Mouse (Mus musculus): ENCODE measurements around the gene Smim20.

GRCm38 (mm10) chr5:53320331-53320730 lies 53.4 kb downstream of the Smim20 start:
- no peak for TF ChIP-seq CTCF (conservative IDR thresholded peaks at IDR 0.05; ENCODE audit: low read length)
- TF ChIP-seq POU5F1 (IDR thresholded peaks at IDR 0.05; ENCODE audit: borderline replicate concordance, low read length) = no peak
